Mouse (Mus musculus): ENCODE measurements at regions not wholly inside any gene's neighbourhood (a gene's known extent, or its start where the extent isn't known, plus 50 kb on each side); places are given as distances from the start of the nearest gene placed in this dataset.

- WGBS = 27% methylated on average over 1 of the region's 1 CpGs
- DNase-seq = no peak
- H3K27me3 ChIP-seq (ENCODE audit: control insufficient read depth, insufficient read depth, low read length) = no peaks in the 10 kb centered on the region
- H3K27ac ChIP-seq (ENCODE audit: control insufficient read depth, insufficient read depth, low read length) = no peak overlapping the region
- TF ChIP-seq POLR2A (IDR thresholded peaks at IDR 0.05; ENCODE audit: control insufficient read depth, extremely low read depth, insufficient read depth, low read length, poor library complexity) (no peak), CTCF (IDR thresholded peaks at IDR 0.05; ENCODE audit: borderline replicate concordance, control insufficient read depth, extremely low read depth, insufficient read depth, low read length, poor library complexity) (no peak)
- no peaks in the 10 kb centered on the region for H3K4me1 ChIP-seq (replicated peaks; ENCODE audit: control insufficient read depth, insufficient read depth, low read length)
- H3K4me3 ChIP-seq (ENCODE audit: control insufficient read depth, insufficient read depth, low read length) = no peak overlapping the region
- H3K36me3 ChIP-seq (ENCODE audit: control insufficient read depth, insufficient read depth, low read length) = no peaks in the 10 kb centered on the region
These were observed 256.8 kb downstream of the Maf start for GRCm38 (mm10) chr8:115450789-115451188.

- WGBS = 91% methylated on average over 3 of the region's 3 CpGs
- no peak overlapping the region for H3K27ac ChIP-seq (ENCODE audit: control insufficient read depth, insufficient read depth, low read length)
- no peak for DNase-seq
- H3K4me3 ChIP-seq (ENCODE audit: control insufficient read depth, insufficient read depth, low read length) = no peak overlapping the region
- H3K4me1 ChIP-seq (replicated peaks; ENCODE audit: control insufficient read depth, insufficient read depth, low read length) = no peaks in the 10 kb centered on the region
- H3K36me3 ChIP-seq (ENCODE audit: control insufficient read depth, insufficient read depth, low read length) = no peaks in the 10 kb centered on the region
- H3K27me3 ChIP-seq (ENCODE audit: control insufficient read depth, insufficient read depth, low read length) = no peaks in the 10 kb centered on the region
- no peak for TF ChIP-seq CTCF (IDR thresholded peaks at IDR 0.05; ENCODE audit: borderline replicate concordance, control insufficient read depth, extremely low read depth, insufficient read depth, low read length, poor library complexity)
These were observed 259.2 kb downstream of the Maf start for GRCm38 (mm10) chr8:115448367-115448766.

- Histone ChIP-seq H3K4me1 (replicated peaks; ENCODE audit: control insufficient read depth, insufficient read depth, low read length) (no peaks in the 10 kb centered on the region), H3K4me3 (ENCODE audit: control insufficient read depth, insufficient read depth, low read length) (no peak overlapping the region), H3K27ac (ENCODE audit: control insufficient read depth, insufficient read depth, low read length) (no peak overlapping the region), H3K27me3 (ENCODE audit: control insufficient read depth, insufficient read depth, low read length) (no peaks in the 10 kb centered on the region), H3K36me3 (ENCODE audit: control insufficient read depth, insufficient read depth, low read length) (no peaks in the 10 kb centered on the region)
- WGBS = 88% methylated on average over 5 of the region's 5 CpGs
- DNase-seq = no peak
- TF ChIP-seq POLR2A (IDR thresholded peaks at IDR 0.05; ENCODE audit: control insufficient read depth, extremely low read depth, insufficient read depth, low read length, poor library complexity) (no peak), CTCF (IDR thresholded peaks at IDR 0.05; ENCODE audit: borderline replicate concordance, control insufficient read depth, extremely low read depth, insufficient read depth, low read length, poor library complexity) (no peak)
These were observed 263.1 kb downstream of the Maf start for GRCm38 (mm10) chr8:115444519-115444918.

GRCm38 (mm10) chr8:115441943-115442550 lies 265.5 kb downstream of the Maf start:
- Histone ChIP-seq H3K4me3 (ENCODE audit: control insufficient read depth, insufficient read depth, low read length) (no peak overlapping the region), H3K4me1 (replicated peaks; ENCODE audit: control insufficient read depth, insufficient read depth, low read length) (no peaks in the 10 kb centered on the region), H3K27me3 (ENCODE audit: control insufficient read depth, insufficient read depth, low read length) (no peaks in the 10 kb centered on the region), H3K27ac (ENCODE audit: control insufficient read depth, insufficient read depth, low read length) (no peak overlapping the region), H3K36me3 (ENCODE audit: control insufficient read depth, insufficient read depth, low read length) (no peaks in the 10 kb centered on the region)
- TF ChIP-seq CTCF (IDR thresholded peaks at IDR 0.05; ENCODE audit: borderline replicate concordance, control insufficient read depth, extremely low read depth, insufficient read depth, low read length, poor library complexity) (no peak), POLR2A (IDR thresholded peaks at IDR 0.05; ENCODE audit: control insufficient read depth, extremely low read depth, insufficient read depth, low read length, poor library complexity) (no peak)
- DNase-seq = no peak
- 96% methylated on average over 6 of the region's 6 CpGs for WGBS

GRCm38 (mm10) chr8:115441323-115441722 lies 266.3 kb downstream of the Maf start:
- WGBS = 85% methylated on average over 6 of the region's 6 CpGs
- no peak overlapping the region for H3K27ac ChIP-seq (ENCODE audit: control insufficient read depth, insufficient read depth, low read length)
- H3K36me3 ChIP-seq (ENCODE audit: control insufficient read depth, insufficient read depth, low read length) = no peaks in the 10 kb centered on the region
- H3K4me3 ChIP-seq (ENCODE audit: control insufficient read depth, insufficient read depth, low read length) = no peak overlapping the region
- TF ChIP-seq CTCF (IDR thresholded peaks at IDR 0.05; ENCODE audit: borderline replicate concordance, control insufficient read depth, extremely low read depth, insufficient read depth, low read length, poor library complexity) (no peak), POLR2A (IDR thresholded peaks at IDR 0.05; ENCODE audit: control insufficient read depth, extremely low read depth, insufficient read depth, low read length, poor library complexity) (no peak)
- H3K4me1 ChIP-seq (replicated peaks; ENCODE audit: control insufficient read depth, insufficient read depth, low read length) = peaks cover 4% of the 10 kb centered on the region
- H3K27me3 ChIP-seq (ENCODE audit: control insufficient read depth, insufficient read depth, low read length) = no peaks in the 10 kb centered on the region
- DNase-seq = no peak

- no peak for TF ChIP-seq CTCF (IDR thresholded peaks at IDR 0.05; ENCODE audit: borderline replicate concordance, control insufficient read depth, extremely low read depth, insufficient read depth, low read length, poor library complexity)
- H3K4me1 ChIP-seq (replicated peaks; ENCODE audit: control insufficient read depth, insufficient read depth, low read length) = peaks cover 7% of the 10 kb centered on the region
- H3K27ac ChIP-seq (ENCODE audit: control insufficient read depth, insufficient read depth, low read length) = no peak overlapping the region
- H3K4me3 ChIP-seq (ENCODE audit: control insufficient read depth, insufficient read depth, low read length) = no peak overlapping the region
- 98% methylated on average over 3 of the region's 3 CpGs for WGBS
- H3K27me3 ChIP-seq (ENCODE audit: control insufficient read depth, insufficient read depth, low read length) = no peaks in the 10 kb centered on the region
- H3K36me3 ChIP-seq (ENCODE audit: control insufficient read depth, insufficient read depth, low read length) = no peaks in the 10 kb centered on the region
- no peak for DNase-seq
These were observed 267.4 kb downstream of the Maf start for GRCm38 (mm10) chr8:115440151-115440550.

- no peaks in the 10 kb centered on the region for H3K36me3 ChIP-seq (ENCODE audit: control insufficient read depth, insufficient read depth, low read length)
- WGBS = 92% methylated on average over 5 of the region's 5 CpGs
- TF ChIP-seq CTCF (IDR thresholded peaks at IDR 0.05; ENCODE audit: borderline replicate concordance, control insufficient read depth, extremely low read depth, insufficient read depth, low read length, poor library complexity) (no peak), POLR2A (IDR thresholded peaks at IDR 0.05; ENCODE audit: control insufficient read depth, extremely low read depth, insufficient read depth, low read length, poor library complexity) (no peak)
These were observed 268.1 kb downstream of the Maf start for GRCm38 (mm10) chr8:115439512-115439911.

More at GRCm38 (mm10) chr8:115439512-115439911, 268.1 kb downstream of the Maf start:
- Histone ChIP-seq H3K27me3 (ENCODE audit: control insufficient read depth, insufficient read depth, low read length) (no peaks in the 10 kb centered on the region), H3K4me3 (ENCODE audit: control insufficient read depth, insufficient read depth, low read length) (no peak overlapping the region), H3K27ac (ENCODE audit: control insufficient read depth, insufficient read depth, low read length) (no peak overlapping the region), H3K4me1 (replicated peaks; ENCODE audit: control insufficient read depth, insufficient read depth, low read length) (peaks cover 7% of the 10 kb centered on the region)
- DNase-seq = no peak
